Mouse (Mus musculus) midbrain, postnatal 0 days (tissue): Measurements from ENCODE around the gene Tfap4. TPM values are rescaled to one million over a fixed set of nuclear protein-coding genes. Genes with fewer than 3 reads are reported as not detected.

Source experiments
- ATAC-seq: fragments of 200-750 bp; cut with Nextera tagmentation; 2 replicates; pipeline ENCODE4 v1.8.0; 2017; ENCODE audit warnings: moderate number of reproducible peaks, mild to moderate bottlenecking, moderate TSS enrichment, moderate library complexity; ENCODE audit not compliant: low FRiP score
- DNase-seq: peaks from one replicate; pipeline ENCODE4 v3.0.0-alpha.2; 2015; ENCODE audit warnings: low spot score
- H3K27ac ChIP-seq: fragments of 300-500 bp; sonication (generic); 2 replicates; pipeline ENCODE4 v1.5.1; 2014; ENCODE audit warnings: low read depth, mild to moderate bottlenecking, low read length, mixed read lengths
- H3K27me3 ChIP-seq: fragments of 300-500 bp; sonication (generic); 2 replicates; pipeline ENCODE4 v1.6.1; 2014; ENCODE audit warnings: low read length, control low read depth, mixed read lengths; ENCODE audit not compliant: insufficient read depth
- H3K36me3 ChIP-seq: fragments of 300-500 bp; sonication (generic); 2 replicates; pipeline ENCODE4 v1.6.1; 2014; ENCODE audit warnings: low read length, control low read depth, mixed read lengths; ENCODE audit not compliant: insufficient read depth
- H3K4me1 ChIP-seq: fragments of 300-500 bp; sonication (generic); 2 replicates; pipeline ENCODE4 v1.6.1; 2014; ENCODE audit warnings: mild to moderate bottlenecking, control low read depth, antibody characterized with exemption, low read length, mixed read lengths; ENCODE audit not compliant: insufficient read depth
- H3K4me2 ChIP-seq: fragments of 300-500 bp; sonication (generic); 2 replicates; pipeline ENCODE4 v1.6.1; 2014; ENCODE audit warnings: low read depth, mild to moderate bottlenecking, low read length, mixed read lengths; ENCODE audit not compliant: poor library complexity, severe bottlenecking
- H3K4me3 ChIP-seq: fragments of 300-500 bp; sonication (generic); 2 replicates; pipeline ENCODE4 v1.5.1; 2014; ENCODE audit warnings: low read depth, mild to moderate bottlenecking, low read length, moderate library complexity
- H3K9ac ChIP-seq: fragments of 300-500 bp; sonication (generic); replicated peaks from 2 replicates; pipeline ENCODE4 v1.6.1; 2014; ENCODE audit warnings: mild to moderate bottlenecking, low read length, moderate library complexity, mixed read lengths; ENCODE audit not compliant: poor library complexity, severe bottlenecking
- H3K9me3 ChIP-seq: fragments of 300-500 bp; sonication (generic); 2 replicates; pipeline ENCODE4 v1.6.1; 2016; ENCODE audit warnings: low read length, control low read depth
- CTCF ChIP-seq: IDR thresholded peaks from 2 replicates; pipeline ENCODE4 v1.5.1; 2016; ENCODE audit warnings: antibody characterized with exemption, mild to moderate bottlenecking
- WGBS: fragments of 180-500 bp; shearing (Covaris S2); extraction: QIAGEN DNeasy Blood & Tissue Kit; methylation state at CpG from one replicate; pipeline ENCODE4 v1.1.7; 2014; 5-methylcytosine and 5-hydroxymethylcytosine counted together
- polyA plus RNA-seq: library from polyadenylated mRNA; unstranded; fragments of >200 nt; fragmentation: Nextera tagmentation; extraction: Ambion mirVana; gene quantifications from 2 replicates; pipeline ENCODE4 v1.2.1, GENCODE M21; 2015
- total RNA-seq: library from RNA; depleted of rRNA; stranded (reverse); fragments of >200 nt; gene quantifications from 2 replicates; pipeline ENCODE4 v1.2.3, GENCODE M21; 2014; rRNA removed

Gene Tfap4
- total and polyA plus RNA-seq, 2 experiments from 2014 or later: 5.2 to 6.7 TPM

- WGBS: 83% methylated on average over 8 of the region's 8 CpGs
- Histone ChIP-seq H3K9me3 (no peaks in the 10 kb centered on the region), H3K9ac (no peak overlapping the region), H3K36me3 (no peaks in the 10 kb centered on the region), H3K4me3 (no peak overlapping the region), H3K27ac (no peak overlapping the region), H3K4me2 (no peak overlapping the region), H3K4me1 (no peaks in the 10 kb centered on the region), H3K27me3 (no peaks in the 10 kb centered on the region)
- ATAC-seq: no peak
- TF ChIP-seq CTCF: no peak
- no peak for DNase-seq
Observed at GRCm38 (mm10) chr16:4500598-4501385, 58.9 kb downstream of the Tfap4 start.

- no peak for ATAC-seq
- Histone ChIP-seq H3K36me3 (no peaks in the 10 kb centered on the region), H3K4me1 (no peaks in the 10 kb centered on the region), H3K4me2 (no peak overlapping the region), H3K9ac (no peak overlapping the region), H3K9me3 (no peaks in the 10 kb centered on the region), H3K27me3 (no peaks in the 10 kb centered on the region), H3K27ac (no peak overlapping the region), H3K4me3 (no peak overlapping the region)
- 82% methylated on average over 8 of the region's 8 CpGs for WGBS
- no peak for DNase-seq
- TF ChIP-seq CTCF: no peak
Observed at GRCm38 (mm10) chr16:4497762-4498607, 61.7 kb downstream of the Tfap4 start.

GRCm38 (mm10) chr16:4496470-4496869 lies 63.2 kb downstream of the Tfap4 start:
- peaks cover 6% of the 10 kb centered on the region; the same call in 1 of the 2 replicates for H3K36me3 ChIP-seq
- H3K9me3 ChIP-seq: no peaks in the 10 kb centered on the region
- no peak for TF ChIP-seq CTCF
- DNase-seq (no peak), ATAC-seq (no peak)
- H3K4me1 ChIP-seq: no peaks in the 10 kb centered on the region
- no peak overlapping the region for H3K27ac ChIP-seq
- H3K27me3 ChIP-seq: no peaks in the 10 kb centered on the region
- no peak overlapping the region for H3K4me2 ChIP-seq
- WGBS: 95% methylated on average over 3 of the region's 3 CpGs
- H3K9ac ChIP-seq: no peak overlapping the region
- no peak overlapping the region for H3K4me3 ChIP-seq

- WGBS: 82% methylated on average over 5 of the region's 5 CpGs
- no peaks in the 10 kb centered on the region for H3K9me3 ChIP-seq
- no peak overlapping the region for H3K27ac ChIP-seq
- H3K4me3 ChIP-seq: no peak overlapping the region
- no peaks in the 10 kb centered on the region for H3K27me3 ChIP-seq
- no peak overlapping the region for H3K4me2 ChIP-seq
- no peak overlapping the region for H3K9ac ChIP-seq
- DNase-seq: no peak
- ATAC-seq: no peak
- H3K4me1 ChIP-seq: no peaks in the 10 kb centered on the region
- H3K36me3 ChIP-seq: peaks cover 6% of the 10 kb centered on the region; the same call in 1 of the 2 replicates
- no peak for TF ChIP-seq CTCF
Observed at GRCm38 (mm10) chr16:4495861-4496260, 63.8 kb downstream of the Tfap4 start.

Other genes starting within 250 kb of the Tfap4 start
- 29.7 and 31.6 TPM in 2 replicates for gene Adcy9, start 139.4 kb downstream of the Tfap4 start, total RNA-seq
- gene Adcy9, start 139.4 kb downstream of the Tfap4 start, polyA plus RNA-seq: 4.1 and 4.3 TPM in 2 replicates
- gene Srl, start 18.0 kb downstream of the Tfap4 start, total RNA-seq: 34.4 and 59.9 TPM in 2 replicates
- 11.3 and 11.6 TPM in 2 replicates for gene Srl, start 18.0 kb downstream of the Tfap4 start, polyA plus RNA-seq
- gene Glis2, start 34.9 kb upstream of the Tfap4 start, total RNA-seq: 20.0 and 20.6 TPM in 2 replicates
- 10.8 and 12.0 TPM in 2 replicates for gene Glis2, start 34.9 kb upstream of the Tfap4 start, polyA plus RNA-seq
- gene Pam16, start 65.1 kb upstream of the Tfap4 start, total RNA-seq: 31.7 and 40.2 TPM in 2 replicates
- gene Pam16, start 65.1 kb upstream of the Tfap4 start, polyA plus RNA-seq: 134 TPM in 2 replicates
- 12.0 and 14.2 TPM in 2 replicates for gene Vasn, start 80.1 kb upstream of the Tfap4 start, total RNA-seq
- gene Vasn, start 80.1 kb upstream of the Tfap4 start, polyA plus RNA-seq: 4.7 TPM in 2 replicates
- gene Dnaja3, start 80.1 kb upstream of the Tfap4 start, total RNA-seq: 62.1 and 65.5 TPM in 2 replicates
- 54.1 and 57.0 TPM in 2 replicates for gene Dnaja3, start 80.1 kb upstream of the Tfap4 start, polyA plus RNA-seq
- gene Coro7, start 119.9 kb upstream of the Tfap4 start, total RNA-seq: 31.1 and 39.8 TPM in 2 replicates
- 28.7 and 31.9 TPM in 2 replicates for gene Coro7, start 119.9 kb upstream of the Tfap4 start, polyA plus RNA-seq
- gene Nmral1, start 159.5 kb upstream of the Tfap4 start, total RNA-seq: 27.5 and 33.5 TPM in 2 replicates
- 37.1 and 41.2 TPM in 2 replicates for gene Nmral1, start 159.5 kb upstream of the Tfap4 start, polyA plus RNA-seq
- 37.9 and 43.2 TPM in 2 replicates for gene Hmox2, start 166.5 kb upstream of the Tfap4 start, total RNA-seq
- gene Hmox2, start 166.5 kb upstream of the Tfap4 start, polyA plus RNA-seq: 92.7 and 102 TPM in 2 replicates
- 122 and 130 TPM in 2 replicates for gene Cdip1, start 230.4 kb upstream of the Tfap4 start, total RNA-seq
- 131 and 139 TPM in 2 replicates for gene Cdip1, start 230.4 kb upstream of the Tfap4 start, polyA plus RNA-seq